ENCODE assay signal across 14 mouse cellular contexts in the genomic region with DNA sequence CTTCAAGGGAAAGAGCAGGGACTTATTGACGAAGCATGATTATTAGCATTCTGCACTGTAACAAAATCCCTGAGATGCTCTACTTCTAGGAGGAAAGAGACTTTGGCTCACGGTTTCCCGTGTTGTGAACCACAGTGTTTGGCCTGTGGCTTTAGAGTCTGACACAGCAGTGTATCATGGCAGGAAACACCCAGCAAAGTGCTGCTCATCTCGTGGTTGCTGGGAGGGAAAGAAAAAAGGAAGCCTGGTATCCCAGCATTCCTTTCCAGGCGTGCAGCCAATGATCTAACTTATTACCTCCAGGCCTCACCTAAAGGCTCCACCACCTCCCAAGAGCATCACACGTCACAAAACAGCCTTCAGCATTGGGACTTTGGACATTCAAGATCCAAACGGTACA.
"Had no signal": no experiment of that assay in that cellular context is flagged by ENCODE, and none has a peak within 500 bp of the region (broad histone marks: within the 10 kb centered on the region; RNA-seq: fewer than 3 reads in every experiment).

No protein-coding gene starts in this region.

- H3K27me3 ChIP-seq: kidney, embryonic 15.5 days; liver, embryonic 15.5 days; midbrain, embryonic 15.5 days; stomach, embryonic 15.5 days had no signal

- H3K27ac ChIP-seq: kidney, embryonic 15.5 days; limb, embryonic 10.5 days; liver, embryonic 15.5 days; midbrain, embryonic 10.5 days; midbrain, embryonic 15.5 days; stomach, embryonic 15.5 days had no signal

- H3K36me3 ChIP-seq: midbrain, embryonic 15.5 days had no signal

- H3K4me1 ChIP-seq: limb, embryonic 10.5 days; stomach, embryonic 15.5 days had no signal

- H3K9ac ChIP-seq: kidney, embryonic 15.5 days; liver, embryonic 15.5 days; midbrain, embryonic 15.5 days; stomach, embryonic 15.5 days had no signal

- ATAC-seq: midbrain, embryonic 15.5 days had no signal

- H3K4me2 ChIP-seq: kidney, embryonic 15.5 days; liver, embryonic 11.5 days; liver, embryonic 15.5 days; midbrain, embryonic 15.5 days; stomach, embryonic 15.5 days had no signal

- H3K9me3 ChIP-seq: kidney, embryonic 15.5 days; limb, embryonic 10.5 days; liver, embryonic 15.5 days; midbrain, embryonic 10.5 days; midbrain, embryonic 15.5 days; stomach, embryonic 15.5 days had no signal

- DNase-seq: kidney, postnatal 25 days; layer of hippocampus, adult 9-11 months; lung, adult 2 months; lung, postnatal 36 days; right cerebral cortex, postnatal 14 days; thymus, adult 2 months; thymus, postnatal 4 days had no signal

- H3K4me3 ChIP-seq: kidney, embryonic 15.5 days; limb, embryonic 10.5 days; liver, embryonic 15.5 days; midbrain, embryonic 10.5 days; midbrain, embryonic 15.5 days; stomach, embryonic 15.5 days had no signal
